Mouse (Mus musculus): ENCODE data around the gene Fer. TPM values are rescaled to one million over a fixed set of nuclear protein-coding genes. Genes with fewer than 3 reads are reported as not detected.
A peak's percentile ranks its signal among the peaks of the same experiment; 100 is the strongest.

The Fer gene
- polyA plus RNA-seq, 1 experiment from 2014 or later, result 37.9 TPM

DNA sequence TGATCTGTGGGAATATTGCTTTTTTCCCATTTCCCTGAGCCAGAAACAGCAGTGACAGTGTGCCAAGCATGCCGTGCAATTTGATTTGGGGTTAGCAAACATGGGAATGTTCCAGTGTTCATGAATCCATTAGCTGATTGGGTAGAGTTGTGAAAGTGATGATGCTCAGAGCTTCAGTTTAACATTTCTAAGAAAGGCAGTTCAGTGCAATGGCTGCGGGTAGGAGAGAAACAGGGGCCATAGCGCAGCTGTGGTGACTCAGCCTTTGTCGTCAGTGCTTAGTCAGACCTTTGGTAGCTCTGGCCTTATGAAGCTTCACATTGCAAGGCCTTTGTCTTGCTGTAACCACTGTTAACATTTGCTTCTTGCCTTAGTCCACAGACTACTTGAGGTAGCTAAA lies 85.9 kb downstream of the Fer start:
- 93% methylated on average over 4 of the region's 4 CpGs for WGBS
- no peak overlapping the region for H3K4me3 ChIP-seq
- no peak overlapping the region for H3K9ac ChIP-seq
- no peak overlapping the region for H3K27ac ChIP-seq
- H3K36me3 ChIP-seq, result 0 out of 2 replicates have a peak, but pooled peaks cover 6% of the 10 kb centered on the region
- H3K4me2 ChIP-seq, result no peak overlapping the region
- H3K4me1 ChIP-seq (replicated peaks), result no peaks in the 10 kb centered on the region
- no peaks in the 10 kb centered on the region for H3K9me3 ChIP-seq
- ATAC-seq (ENCODE audit: low FRiP score), result no peak
- no peaks in the 10 kb centered on the region for H3K27me3 ChIP-seq

DNA sequence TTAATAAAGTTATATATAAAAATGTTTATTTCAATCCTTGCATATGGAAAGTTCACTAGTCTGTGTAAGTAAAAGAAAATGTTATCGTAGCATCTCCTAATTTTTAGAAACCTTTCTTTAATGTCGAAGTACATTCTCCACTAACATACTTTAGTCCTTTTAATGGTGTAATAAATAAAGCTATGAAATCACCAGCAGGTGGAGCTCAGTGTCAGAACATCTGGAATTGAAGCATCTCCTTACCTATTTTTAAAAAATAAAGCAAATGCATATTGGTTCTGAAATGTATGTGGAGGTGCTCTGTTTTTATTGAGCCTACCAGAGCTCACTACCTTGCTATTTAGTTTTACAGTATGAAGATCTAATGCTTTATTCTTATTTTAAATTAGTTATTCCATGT lies 88.6 kb downstream of the Fer start:
- H3K4me3 ChIP-seq, result no peak overlapping the region
- no peaks in the 10 kb centered on the region for H3K9me3 ChIP-seq
- WGBS, result 91% methylated on average over 2 of the region's 2 CpGs
- no peak for ATAC-seq (ENCODE audit: low FRiP score)
- no peak overlapping the region for H3K27ac ChIP-seq
- no peaks in the 10 kb centered on the region for H3K27me3 ChIP-seq
- no peaks in the 10 kb centered on the region for H3K4me1 ChIP-seq (replicated peaks)
- no peak overlapping the region for H3K9ac ChIP-seq
- 0 out of 2 replicates have a peak, but pooled peaks cover under 1% of the 10 kb centered on the region for H3K36me3 ChIP-seq
- no peak overlapping the region for H3K4me2 ChIP-seq

DNA sequence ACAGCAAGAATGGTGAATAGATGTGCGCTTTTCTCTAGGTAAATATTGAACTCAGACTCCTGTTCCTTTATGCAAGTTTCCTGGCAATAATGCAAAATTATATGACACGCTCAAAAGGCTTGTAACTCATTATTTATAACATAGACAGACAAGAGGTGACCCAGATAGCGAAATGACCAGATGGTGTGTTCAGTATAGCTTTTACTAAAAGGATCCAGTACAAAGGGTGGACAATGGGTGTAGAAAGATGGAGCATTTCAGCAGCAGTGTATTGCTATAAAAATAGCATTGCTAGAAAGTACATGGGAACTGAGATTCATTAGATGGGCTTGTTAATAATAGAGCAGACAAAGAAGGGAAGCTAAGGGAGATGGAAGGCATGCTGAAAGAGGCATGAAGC lies 104.2 kb downstream of the Fer start:
- WGBS, result 86% methylated on average over 3 of the region's 3 CpGs
- Histone ChIP-seq H3K27me3 (no peaks in the 10 kb centered on the region), H3K4me2 (no peak overlapping the region), H3K9me3 (no peaks in the 10 kb centered on the region), H3K27ac (0 out of 2 replicates have a peak overlapping the region, but pooled peaks have one; percentile 23), H3K4me3 (no peak overlapping the region), H3K36me3 (no peaks in the 10 kb centered on the region), H3K9ac (no peak overlapping the region), H3K4me1 (replicated peaks) (peaks cover 10% of the 10 kb centered on the region)
- ATAC-seq (ENCODE audit: low FRiP score), result no peak

DNA sequence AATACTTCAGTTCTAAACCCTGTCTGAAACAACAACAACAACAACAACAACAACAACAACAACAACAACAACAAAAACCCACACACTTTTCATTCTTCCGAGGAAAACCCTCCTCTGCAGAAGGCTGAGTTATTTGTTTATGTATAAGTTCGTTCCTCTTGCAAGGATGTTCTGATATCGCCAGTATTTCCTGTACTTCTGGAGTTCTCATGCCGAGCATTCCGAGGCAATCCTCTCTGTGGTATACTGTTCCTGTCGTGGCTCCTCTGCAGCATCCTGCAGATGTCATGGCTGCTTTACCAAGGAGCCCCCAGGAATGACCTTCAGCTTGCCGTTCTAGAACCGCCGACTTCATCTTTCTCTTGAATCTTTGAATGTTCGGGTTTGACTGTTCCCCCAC lies 106.6 kb downstream of the Fer start:
- H3K4me2 ChIP-seq, result no peak overlapping the region
- 78% methylated on average over 10 of the region's 10 CpGs for WGBS
- no peak for ATAC-seq (ENCODE audit: low FRiP score)

DNA sequence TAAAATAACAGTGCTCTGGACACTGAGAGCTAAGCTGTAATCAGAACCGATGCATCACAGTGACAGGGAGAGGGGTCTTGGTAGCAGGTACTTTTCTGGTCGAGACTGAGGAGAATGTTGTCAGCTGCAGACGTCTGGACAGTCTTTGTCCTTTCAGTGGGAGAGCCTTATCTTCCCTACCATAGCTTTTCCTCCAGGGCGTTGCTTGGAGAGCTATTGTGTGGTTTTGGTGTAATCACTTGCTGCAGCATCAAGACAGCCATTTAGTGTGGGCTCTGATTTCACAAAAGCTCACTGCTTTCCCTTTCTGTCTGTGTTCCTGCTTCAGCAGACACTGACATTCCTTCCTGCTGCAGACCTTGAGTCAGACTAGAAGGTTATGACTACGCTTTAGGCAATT lies 107.4 kb downstream of the Fer start:
- no peak for ATAC-seq (ENCODE audit: low FRiP score)
- H3K36me3 ChIP-seq, result no peaks in the 10 kb centered on the region
- H3K4me1 ChIP-seq (replicated peaks), result peaks cover 11% of the 10 kb centered on the region
- no peak overlapping the region for H3K4me3 ChIP-seq
- 49% methylated on average over 5 of the region's 5 CpGs for WGBS
- no peak overlapping the region for H3K4me2 ChIP-seq
- H3K27ac ChIP-seq, result peak overlapping the region; percentile 74
- H3K9me3 ChIP-seq, result no peaks in the 10 kb centered on the region
- H3K27me3 ChIP-seq, result no peaks in the 10 kb centered on the region
- H3K9ac ChIP-seq, result no peak overlapping the region

More for the DNA sequence above, 106.6 kb downstream of the Fer start:
- no peak overlapping the region for H3K9ac ChIP-seq
- H3K27ac ChIP-seq, result no peak overlapping the region
- no peaks in the 10 kb centered on the region for H3K36me3 ChIP-seq
- H3K4me1 ChIP-seq (replicated peaks), result peaks cover 11% of the 10 kb centered on the region
- no peaks in the 10 kb centered on the region for H3K27me3 ChIP-seq
- no peaks in the 10 kb centered on the region for H3K9me3 ChIP-seq
- H3K4me3 ChIP-seq, result no peak overlapping the region

DNA sequence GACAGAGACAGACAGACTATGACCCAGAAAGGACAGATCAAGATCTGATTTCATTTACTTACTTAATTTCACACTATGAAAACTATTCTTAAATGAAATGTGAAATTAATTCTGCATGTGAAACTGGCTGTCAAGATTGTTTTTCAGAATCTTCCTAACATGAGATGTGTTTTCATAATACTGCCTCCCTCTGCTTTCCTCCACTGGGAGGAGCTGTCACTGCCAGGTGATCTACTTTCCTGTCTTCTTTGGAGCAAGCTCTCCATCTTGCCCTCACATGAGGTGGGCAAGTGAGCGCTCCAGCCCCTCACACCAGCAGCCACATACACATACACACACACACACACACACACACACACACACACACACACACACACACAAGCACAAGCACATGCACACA lies 108.1 kb downstream of the Fer start:
- H3K27ac ChIP-seq, result no peak overlapping the region
- no peak for ATAC-seq (ENCODE audit: low FRiP score)
- H3K9me3 ChIP-seq, result no peaks in the 10 kb centered on the region
- peaks cover 11% of the 10 kb centered on the region for H3K4me1 ChIP-seq (replicated peaks)
- no peak overlapping the region for H3K9ac ChIP-seq
- no peaks in the 10 kb centered on the region for H3K36me3 ChIP-seq
- no peaks in the 10 kb centered on the region for H3K27me3 ChIP-seq
- WGBS, result 93% methylated on average over 1 of the region's 1 CpGs
- H3K4me3 ChIP-seq, result no peak overlapping the region
- no peak overlapping the region for H3K4me2 ChIP-seq

DNA sequence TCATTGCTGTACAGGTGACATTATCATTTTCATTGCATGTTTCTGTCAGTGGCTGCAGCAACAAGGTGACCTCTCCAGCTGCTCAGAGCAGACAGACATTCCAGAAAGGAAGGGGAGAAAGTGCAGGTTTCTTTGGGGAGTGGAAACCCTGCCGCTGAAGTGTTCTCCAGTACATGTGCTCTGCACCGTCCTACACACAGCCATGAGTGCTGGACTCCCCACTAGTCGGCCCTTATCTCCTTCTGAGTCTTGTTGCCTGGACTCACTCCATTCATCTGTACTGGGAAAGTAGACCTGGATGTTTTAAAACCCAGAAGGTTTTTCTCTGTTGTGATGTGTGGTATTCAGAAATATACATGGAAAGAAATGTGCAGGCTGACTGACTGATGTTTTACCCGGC lies 109.3 kb downstream of the Fer start:
- Histone ChIP-seq H3K4me1 (replicated peaks) (peaks cover 9% of the 10 kb centered on the region), H3K4me3 (no peak overlapping the region), H3K9me3 (no peaks in the 10 kb centered on the region), H3K4me2 (no peak overlapping the region), H3K36me3 (no peaks in the 10 kb centered on the region), H3K27me3 (no peaks in the 10 kb centered on the region), H3K27ac (no peak overlapping the region), H3K9ac (no peak overlapping the region)
- no peak for ATAC-seq (ENCODE audit: low FRiP score)
- WGBS, result 71% methylated on average over 4 of the region's 4 CpGs

DNA sequence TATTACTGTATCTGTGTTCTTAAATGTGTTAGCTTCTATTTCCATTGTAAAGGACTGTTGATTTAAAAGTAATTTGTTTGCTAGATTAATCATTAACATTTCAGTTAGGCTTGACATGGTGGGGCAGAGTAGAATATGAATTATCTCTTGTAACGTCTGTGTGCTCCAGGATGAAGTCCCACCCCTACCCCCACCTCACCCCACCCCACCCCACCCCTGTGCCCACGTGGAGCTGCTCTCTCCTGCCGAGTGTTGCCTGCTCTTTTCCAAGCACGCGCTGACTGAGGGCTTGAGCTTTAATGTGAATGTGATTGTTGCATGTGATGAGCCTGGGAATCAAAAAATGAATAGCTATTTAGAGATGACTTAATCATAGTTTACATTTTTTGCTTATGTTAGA lies 110.9 kb downstream of the Fer start:
- Histone ChIP-seq H3K4me1 (replicated peaks) (0 out of 2 replicates have a peak, but pooled peaks cover 6% of the 10 kb centered on the region), H3K27ac (no peak overlapping the region), H3K9me3 (no peaks in the 10 kb centered on the region), H3K27me3 (no peaks in the 10 kb centered on the region), H3K4me3 (no peak overlapping the region), H3K36me3 (no peaks in the 10 kb centered on the region), H3K4me2 (no peak overlapping the region), H3K9ac (no peak overlapping the region)
- 67% methylated on average over 5 of the region's 5 CpGs for WGBS
- ATAC-seq (ENCODE audit: low FRiP score), result no peak

DNA sequence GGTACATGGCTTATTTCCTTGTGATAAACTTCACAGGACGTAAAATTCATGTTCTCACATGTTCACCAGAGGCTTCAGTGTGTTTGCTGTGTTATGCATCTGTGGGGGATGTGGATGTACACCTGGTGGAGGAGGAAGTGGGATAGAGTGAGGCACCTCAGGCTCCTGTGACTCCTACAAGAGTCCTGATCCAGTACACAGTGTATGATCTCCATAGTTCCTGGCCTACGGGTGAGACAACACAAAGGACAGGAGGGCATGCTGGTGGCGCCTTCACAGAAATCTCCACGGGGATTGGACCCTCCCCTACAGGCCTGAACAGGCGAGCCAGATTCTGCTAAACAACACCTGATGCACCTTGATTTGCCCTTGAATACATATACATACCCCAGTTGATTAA lies 111.4 kb downstream of the Fer start:
- no peaks in the 10 kb centered on the region for H3K27me3 ChIP-seq
- H3K27ac ChIP-seq, result no peak overlapping the region
- no peak for ATAC-seq (ENCODE audit: low FRiP score)
- no peak overlapping the region for H3K9ac ChIP-seq
- H3K4me3 ChIP-seq, result no peak overlapping the region
- 93% methylated on average over 5 of the region's 5 CpGs for WGBS
- H3K36me3 ChIP-seq, result no peaks in the 10 kb centered on the region
- H3K4me2 ChIP-seq, result no peak overlapping the region
- H3K4me1 ChIP-seq (replicated peaks), result 0 out of 2 replicates have a peak, but pooled peaks cover 6% of the 10 kb centered on the region
- H3K9me3 ChIP-seq, result no peaks in the 10 kb centered on the region

DNA sequence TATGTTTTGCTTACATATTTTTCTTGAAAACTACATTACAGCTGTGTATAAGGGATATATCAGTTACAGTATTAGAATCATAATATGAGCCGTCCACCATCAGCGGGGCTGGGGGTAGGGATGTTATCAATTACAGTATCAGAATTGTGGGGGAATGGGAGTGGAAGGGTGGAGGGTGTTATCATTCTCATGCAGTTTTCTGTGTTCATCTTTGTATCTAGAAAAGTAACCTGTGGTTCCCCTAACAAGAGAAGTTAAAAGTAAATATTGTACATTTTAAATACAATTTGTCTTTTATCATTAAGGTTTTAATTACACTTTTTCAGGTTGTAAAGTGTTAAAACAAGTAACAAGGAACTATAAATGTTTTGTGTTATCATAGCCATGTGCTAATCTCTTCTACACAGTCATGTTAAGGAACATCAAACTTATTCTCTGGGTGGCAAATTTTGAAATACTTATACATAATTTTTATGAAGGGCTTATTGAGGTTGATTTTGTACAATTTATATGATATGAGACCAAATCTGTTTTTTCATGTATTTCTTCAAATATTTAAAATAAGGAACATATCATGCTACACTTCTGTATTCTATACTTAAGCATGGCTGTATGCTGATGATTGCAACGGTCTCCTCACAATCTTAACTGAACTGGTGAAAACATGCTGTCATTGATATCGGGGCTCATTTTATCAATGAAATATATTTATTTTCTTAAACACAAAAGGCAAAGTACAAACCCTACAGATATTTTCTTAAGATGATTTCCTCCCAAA lies 116.1 kb downstream of the Fer start:
- Histone ChIP-seq H3K4me1 (replicated peaks) (no peaks in the 10 kb centered on the region), H3K4me3 (no peak overlapping the region), H3K9me3 (no peaks in the 10 kb centered on the region), H3K36me3 (peaks cover 5% of the 10 kb centered on the region; the same call in 1 of the 2 replicates), H3K27ac (no peak overlapping the region), H3K4me2 (no peak overlapping the region), H3K27me3 (no peaks in the 10 kb centered on the region), H3K9ac (no peak overlapping the region)
- 90% methylated on average over 4 of the region's 4 CpGs for WGBS
- ATAC-seq (ENCODE audit: low FRiP score), result no peak

DNA sequence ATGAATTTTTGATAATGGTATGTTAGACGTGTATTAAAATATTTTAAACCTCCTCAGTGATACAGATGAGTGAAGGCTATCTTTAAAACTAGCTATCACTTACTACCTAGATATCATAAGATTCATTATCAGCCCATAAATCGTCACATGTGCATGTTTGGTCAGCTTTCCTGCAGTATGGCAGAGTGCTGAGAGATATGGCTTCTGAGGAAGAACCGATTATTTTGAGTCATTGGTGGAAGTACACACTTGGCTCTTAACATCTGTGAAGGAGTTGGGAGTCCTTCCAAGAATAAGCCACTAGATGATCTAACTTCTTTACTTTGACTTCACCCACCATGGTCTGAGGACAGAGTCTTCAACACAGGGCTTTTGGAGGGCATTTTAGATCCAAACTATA lies 117.3 kb downstream of the Fer start:
- Histone ChIP-seq H3K4me1 (replicated peaks) (no peaks in the 10 kb centered on the region), H3K27ac (no peak overlapping the region), H3K27me3 (no peaks in the 10 kb centered on the region), H3K36me3 (peaks cover 5% of the 10 kb centered on the region; the same call in 1 of the 2 replicates), H3K4me2 (no peak overlapping the region), H3K4me3 (no peak overlapping the region), H3K9ac (no peak overlapping the region), H3K9me3 (no peaks in the 10 kb centered on the region)
- 96% methylated on average over 3 of the region's 3 CpGs for WGBS
- ATAC-seq (ENCODE audit: low FRiP score), result no peak

DNA sequence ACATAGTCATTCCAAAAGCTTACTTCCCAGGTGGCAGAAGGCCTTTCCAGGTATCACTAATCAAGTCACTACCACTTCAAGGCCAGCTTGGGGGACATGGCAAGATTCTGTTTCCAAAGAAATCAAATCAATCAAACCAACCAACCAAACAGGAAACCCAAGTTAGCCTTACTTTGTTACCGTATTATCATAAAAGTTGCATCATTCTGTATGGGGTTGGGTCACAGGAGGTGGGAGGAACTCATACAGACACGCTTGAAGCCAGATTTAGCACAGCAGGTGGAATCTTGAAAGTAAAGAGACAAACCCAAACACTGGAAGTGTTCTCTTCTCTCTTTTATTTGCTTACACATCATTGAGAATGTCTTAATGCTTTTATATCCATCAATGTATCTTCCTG lies 125.8 kb downstream of the Fer start:
- no peaks in the 10 kb centered on the region for H3K27me3 ChIP-seq
- ATAC-seq (ENCODE audit: low FRiP score), result no peak

DNA sequence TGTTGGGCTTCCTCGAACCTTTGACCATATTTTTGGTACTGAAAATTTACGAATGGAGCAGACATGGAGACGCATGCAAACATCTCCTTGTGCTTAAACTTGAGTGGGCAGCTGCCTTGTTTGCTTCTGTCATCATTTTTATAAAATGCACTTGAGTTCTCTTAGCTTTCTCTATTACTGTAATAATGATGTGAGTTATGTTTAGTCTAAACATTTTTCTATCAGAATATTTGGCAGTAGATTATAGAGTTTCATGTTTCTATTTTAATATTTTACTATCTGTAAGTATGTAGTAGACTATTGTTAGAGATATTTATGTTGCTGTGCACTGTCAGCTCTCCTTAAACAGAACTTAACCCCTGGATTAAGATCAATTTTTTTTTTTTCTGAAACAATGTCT lies 128.3 kb downstream of the Fer start:
- Histone ChIP-seq H3K4me3 (no peak overlapping the region), H3K9ac (no peak overlapping the region), H3K27me3 (no peaks in the 10 kb centered on the region), H3K4me1 (replicated peaks) (no peaks in the 10 kb centered on the region), H3K27ac (no peak overlapping the region), H3K9me3 (no peaks in the 10 kb centered on the region), H3K36me3 (peaks cover 3% of the 10 kb centered on the region; the same call in 1 of the 2 replicates), H3K4me2 (no peak overlapping the region)
- 92% methylated on average over 3 of the region's 3 CpGs for WGBS
- no peak for ATAC-seq (ENCODE audit: low FRiP score)

More for the DNA sequence above, 125.8 kb downstream of the Fer start:
- H3K4me3 ChIP-seq, result no peak overlapping the region
- no peaks in the 10 kb centered on the region for H3K9me3 ChIP-seq
- peaks cover 3% of the 10 kb centered on the region; the same call in 1 of the 2 replicates for H3K36me3 ChIP-seq
- WGBS, result 83% methylated on average over 2 of the region's 2 CpGs
- no peak overlapping the region for H3K27ac ChIP-seq
- no peak overlapping the region for H3K4me2 ChIP-seq
- no peaks in the 10 kb centered on the region for H3K4me1 ChIP-seq (replicated peaks)
- H3K9ac ChIP-seq, result no peak overlapping the region

All from hindbrain, embryonic 13.5 days (tissue).